Comparison of ENCODE assay signal across 8 mouse cellular contexts in genomic region chr19:6335458-6335827, GRCm38 (mm10). TPM values are rescaled to one million over a fixed set of nuclear protein-coding genes. Genes with fewer than 3 reads are reported as not detected.
DNase-seq lines count a peak whose midpoint lies in the region; ATAC-seq and TF ChIP-seq lines count a peak whose summit lies in the region.

No protein-coding gene starts in this region.

- ATAC-seq in forebrain, embryonic 11.5 days (replicated peaks; ENCODE audit: low FRiP score): 0 out of 2 replicates have a peak, but pooled peaks have one; percentile 1
- peak; percentile 17 for ATAC-seq in midbrain, embryonic 12.5 days (ENCODE audit: low FRiP score, low read depth)

- intact Hi-C loops in heart, adult 2 months (cut with DNase I): loop anchor here (10.0 kb wide), 2 partner anchors 251 to 371 kb away; partner anchors contain the start of genes Cdca5, Gm28374, Pola2 and Tmem262
- intact Hi-C loops in heart, postnatal 25 days (cut with DNase I): loop anchor here (10.0 kb wide), 2 partner anchors 211 to 251 kb away; partner anchors contain the start of genes Cdca5, Gm28374, Snx15 and Tmem262

- H3K4me3 ChIP-seq in heart, adult 2 months: peak overlapping the region; percentile 97
- peak overlapping the region; percentile 88 for H3K4me3 ChIP-seq in forebrain, embryonic 11.5 days (ENCODE audit: low read depth, low read length)
- peak overlapping the region; percentile 89 for H3K4me3 ChIP-seq in midbrain, embryonic 12.5 days

- H3K27me3 ChIP-seq in heart, adult 2 months (ENCODE audit: control insufficient read depth, insufficient read depth, low read length): no peaks in the 10 kb centered on the region
- H3K27me3 ChIP-seq in forebrain, embryonic 11.5 days (ENCODE audit: control insufficient read depth, insufficient read depth, low read length): no peaks in the 10 kb centered on the region
- no peaks in the 10 kb centered on the region; the same call in none of the 2 replicates for H3K27me3 ChIP-seq in midbrain, embryonic 12.5 days

- H3K36me3 ChIP-seq in heart, adult 2 months (ENCODE audit: control insufficient read depth, insufficient read depth, low read length): no peaks in the 10 kb centered on the region
- H3K36me3 ChIP-seq in forebrain, embryonic 11.5 days (ENCODE audit: control insufficient read depth, insufficient read depth, low read length): peaks cover 4% of the 10 kb centered on the region; the same call in 1 of the 2 replicates
- peaks cover 36% of the 10 kb centered on the region for H3K36me3 ChIP-seq in midbrain, embryonic 12.5 days

- peak overlapping the region; percentile 79 for H3K27ac ChIP-seq in heart, adult 2 months
- peak overlapping the region; percentile 8; the same call in 1 of the 2 replicates for H3K27ac ChIP-seq in forebrain, embryonic 11.5 days (ENCODE audit: low read depth, low read length)
- H3K27ac ChIP-seq in midbrain, embryonic 12.5 days (replicated peaks): peak overlapping the region; percentile 65

- TF ChIP-seq EP300 in heart, adult 2 months (IDR thresholded peaks at IDR 0.05; ENCODE audit: insufficient read depth, low read depth, low read length): no peak

- WGBS in heart, adult 2 months: under 1% methylated on average over 25 of the region's 25 CpGs
- 0% methylated on average over 25 of the region's 25 CpGs for WGBS in forebrain, embryonic 11.5 days
- under 1% methylated on average over 25 of the region's 25 CpGs for WGBS in midbrain, embryonic 12.5 days

- no peak for TF ChIP-seq POLR2A in heart, adult 2 months (IDR thresholded peaks at IDR 0.05; ENCODE audit: insufficient read depth, low read depth, low read length)

- peak overlapping the region; percentile 98 for H3K4me2 ChIP-seq in forebrain, embryonic 11.5 days (ENCODE audit: low read depth, low read length, severe bottlenecking)
- peak overlapping the region; percentile 98 for H3K4me2 ChIP-seq in midbrain, embryonic 12.5 days (replicated peaks)

- H3K9me3 ChIP-seq in forebrain, embryonic 11.5 days (ENCODE audit: control insufficient read depth, low read length): no peaks in the 10 kb centered on the region
- no peaks in the 10 kb centered on the region for H3K9me3 ChIP-seq in midbrain, embryonic 12.5 days

- TF ChIP-seq CTCF in heart, adult 2 months (IDR thresholded peaks at IDR 0.05): no peak

- peak overlapping the region; percentile 83 for H3K9ac ChIP-seq in heart, adult 2 months (ENCODE audit: low read depth, low read length)
- peak overlapping the region; percentile 85 for H3K9ac ChIP-seq in forebrain, embryonic 11.5 days (ENCODE audit: low read length)
- H3K9ac ChIP-seq in midbrain, embryonic 12.5 days (replicated peaks): peak overlapping the region; percentile 90

- H3K79me2 ChIP-seq in heart, adult 2 months (replicated peaks; ENCODE audit: control insufficient read depth, insufficient read depth, low read length): no peaks in the 10 kb centered on the region; the same call in 1 of the 2 replicates

- no peak for DNase-seq in heart, adult 2 months
- DNase-seq in heart, postnatal 25 days (ENCODE audit: low spot score): no peak
- DNase-seq in NIH3T3 (ENCODE audit: low read depth): peak; percentile 37
- peak; percentile 68 for DNase-seq in forebrain, embryonic 11.5 days (ENCODE audit: low spot score)
- DNase-seq in kidney, adult 9 months: peak; percentile 42
- no peak for DNase-seq in urinary bladder, adult 2 months (ENCODE audit: low spot score)
- DNase-seq in layer of hippocampus, adult 11-12 months (ENCODE audit: low spot score): no peak

- H3K4me1 ChIP-seq in heart, adult 2 months (ENCODE audit: control insufficient read depth, insufficient read depth, low read length): peaks cover 9% of the 10 kb centered on the region
- H3K4me1 ChIP-seq in forebrain, embryonic 11.5 days (replicated peaks; ENCODE audit: control insufficient read depth, insufficient read depth, low read length): peaks cover 14% of the 10 kb centered on the region
- peaks cover 37% of the 10 kb centered on the region for H3K4me1 ChIP-seq in midbrain, embryonic 12.5 days

RNA-seq across cellular contexts. Expression of gene Men1, which starts 0.7 kb away (rescaled TPM):
- 10 to 100 TPM; 13.9 to 14.0 TPM for total RNA-seq in heart, adult 2 months (2021)
- polyA plus RNA-seq in heart, adult 2 months (2012; rRNA removed): 19.4 and 19.6 TPM in 2 replicates
- 10 to 100 TPM; 12.4 to 14.5 TPM for total RNA-seq in heart, postnatal 25 days (2021)
- polyA plus RNA-seq in forebrain, embryonic 11.5 days (2014; fragmentation: Nextera tagmentation; extraction: Ambion mirVana): 83.5 and 97.8 TPM in 2 replicates
- polyA plus RNA-seq in midbrain, embryonic 12.5 days (2016; fragmentation: Nextera tagmentation; extraction: Ambion mirVana): 99.0 and 103 TPM in 2 replicates
- polyA plus RNA-seq in urinary bladder, adult 2 months (2012; rRNA removed): 34.3 and 37.7 TPM in 2 replicates

RNA-seq across cellular contexts. Expression of gene Map4k2, which starts 5.5 kb away (rescaled TPM):
- total RNA-seq in heart, adult 2 months (2021): 10 to 100 TPM; 36.1 to 38.4 TPM
- 88.9 and 107 TPM in 2 replicates for polyA plus RNA-seq in heart, adult 2 months (2012; rRNA removed)
- total RNA-seq in heart, postnatal 25 days (2021): 10 to 100 TPM; 42.6 to 44.3 TPM
- polyA plus RNA-seq in forebrain, embryonic 11.5 days (2014; fragmentation: Nextera tagmentation; extraction: Ambion mirVana): 11.8 and 13.7 TPM in 2 replicates
- polyA plus RNA-seq in midbrain, embryonic 12.5 days (2016; fragmentation: Nextera tagmentation; extraction: Ambion mirVana): 14.6 and 14.7 TPM in 2 replicates
- 63.7 and 88.3 TPM in 2 replicates for polyA plus RNA-seq in urinary bladder, adult 2 months (2012; rRNA removed)

RNA-seq across cellular contexts. Expression of gene Sf1, which starts 28.0 kb away (rescaled TPM):
- total RNA-seq in heart, adult 2 months (2021): 100 to 1,000 TPM in 1 of 2 experiments, 10 to 100 TPM in 1; 93.0 to 103 TPM
- 51.7 and 58.5 TPM in 2 replicates for polyA plus RNA-seq in heart, adult 2 months (2012; rRNA removed)
- total RNA-seq in heart, postnatal 25 days (2021): 10 to 100 TPM; 76.1 to 88.8 TPM
- 275 and 283 TPM in 2 replicates for polyA plus RNA-seq in forebrain, embryonic 11.5 days (2014; fragmentation: Nextera tagmentation; extraction: Ambion mirVana)
- polyA plus RNA-seq in midbrain, embryonic 12.5 days (2016; fragmentation: Nextera tagmentation; extraction: Ambion mirVana): 193 and 205 TPM in 2 replicates
- polyA plus RNA-seq in urinary bladder, adult 2 months (2012; rRNA removed): 89.7 and 158 TPM in 2 replicates

RNA-seq across cellular contexts. Expression of gene Cdc42bpg, which starts 29.2 kb away (rescaled TPM):
- total RNA-seq in heart, adult 2 months (2021): 10 to 100 TPM; 11.7 to 13.9 TPM
- polyA plus RNA-seq in heart, adult 2 months (2012; rRNA removed): 7.0 and 7.7 TPM in 2 replicates
- total RNA-seq in heart, postnatal 25 days (2021): 10 to 100 TPM in 1 of 2 experiments, 1 to 10 TPM in 1; 9.4 to 12.0 TPM
- polyA plus RNA-seq in forebrain, embryonic 11.5 days (2014; fragmentation: Nextera tagmentation; extraction: Ambion mirVana): 0.55 TPM in 2 replicates
- 0.29 and 0.37 TPM in 2 replicates for polyA plus RNA-seq in midbrain, embryonic 12.5 days (2016; fragmentation: Nextera tagmentation; extraction: Ambion mirVana)
- polyA plus RNA-seq in urinary bladder, adult 2 months (2012; rRNA removed): 22.7 and 27.0 TPM in 2 replicates

RNA-seq across cellular contexts. Expression of gene Pygm, which starts 48.8 kb away (rescaled TPM):
- total RNA-seq in heart, adult 2 months (2021): 1,000 to 10,000 TPM; 1,101 to 1,298 TPM
- polyA plus RNA-seq in heart, adult 2 months (2012; rRNA removed): 1,120 and 1,632 TPM in 2 replicates
- 1,000 to 10,000 TPM; 1,128 to 1,145 TPM for total RNA-seq in heart, postnatal 25 days (2021)
- polyA plus RNA-seq in forebrain, embryonic 11.5 days (2014; fragmentation: Nextera tagmentation; extraction: Ambion mirVana): 1.2 TPM in 2 replicates
- polyA plus RNA-seq in midbrain, embryonic 12.5 days (2016; fragmentation: Nextera tagmentation; extraction: Ambion mirVana): 2.3 and 2.7 TPM in 2 replicates
- 34.8 and 47.2 TPM in 2 replicates for polyA plus RNA-seq in urinary bladder, adult 2 months (2012; rRNA removed)

Comparison
In these comparisons a context has a peak if more than half of its experiments do, and no peak if none do; other contexts are left out.
1. DNase-seq: peak in NIH3T3 (single experiment), forebrain, embryonic 11.5 days (single experiment) and kidney, adult 9 months (single experiment); none in heart, adult 2 months (0 of 2), heart, postnatal 25 days (single experiment), urinary bladder, adult 2 months (single experiment) and layer of hippocampus, adult 11-12 months (single experiment).
2. H3K27ac ChIP-seq: peak in every context shown above with its lines; median percentile 79 in heart, adult 2 months; 65 in midbrain, embryonic 12.5 days; 8 in forebrain, embryonic 11.5 days.
3. Peak in every context shown above with its lines, with median percentiles within 50 percentile points of each other: H3K4me3 ChIP-seq and H3K9ac ChIP-seq.